Mouse (Mus musculus): Measurements from ENCODE around the gene Gm11437.
A peak's percentile ranks its signal among the peaks of the same experiment; 100 is the strongest.

Gene Gm11437

DNA sequence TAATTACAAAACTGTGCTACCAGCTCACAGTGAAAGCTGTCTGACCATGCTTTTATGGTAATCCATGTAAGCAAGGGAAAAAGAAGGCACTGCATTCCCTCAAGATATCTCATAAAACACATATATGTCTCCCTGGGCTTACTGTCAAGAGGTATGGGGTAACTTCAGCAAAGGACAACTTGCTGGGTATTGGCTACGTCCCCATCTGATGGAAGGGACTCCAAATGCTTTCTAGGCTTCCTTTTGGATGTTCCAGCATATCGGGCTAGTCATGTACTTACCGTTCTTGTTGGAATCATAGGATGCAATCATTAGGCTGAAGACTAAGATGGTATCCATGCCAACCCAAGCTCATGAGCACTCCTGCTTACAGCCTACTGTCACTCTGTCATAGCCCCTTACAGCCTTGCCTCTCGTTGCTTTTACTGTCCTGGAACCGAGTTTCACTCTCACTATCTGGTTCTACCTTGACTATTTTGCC, at the start of gene Gm11437:
Gene Gm11437, minus strand, starts transcription at position 431 of the 481 bp plus-strand sequence.
- no peak for DNase-seq (ENCODE audit: low read depth, low spot score)

GRCm38 (mm10) chr11:84210876-84211275, 43.6 kb upstream of the Gm11437 start:
- no peak for DNase-seq (ENCODE audit: low read depth, low spot score)

GRCm38 (mm10) chr11:84205776-84206175, 38.5 kb upstream of the Gm11437 start:
- DNase-seq (ENCODE audit: low read depth, low spot score) = no peak

- DNase-seq (ENCODE audit: low read depth, low spot score) = no peak
Measured at GRCm38 (mm10) chr11:84197607-84198402, 30.5 kb upstream of the Gm11437 start.

- DNase-seq (ENCODE audit: low read depth, low spot score) = no peak
Measured at GRCm38 (mm10) chr11:84194751-84195150, 27.5 kb upstream of the Gm11437 start.

DNA sequence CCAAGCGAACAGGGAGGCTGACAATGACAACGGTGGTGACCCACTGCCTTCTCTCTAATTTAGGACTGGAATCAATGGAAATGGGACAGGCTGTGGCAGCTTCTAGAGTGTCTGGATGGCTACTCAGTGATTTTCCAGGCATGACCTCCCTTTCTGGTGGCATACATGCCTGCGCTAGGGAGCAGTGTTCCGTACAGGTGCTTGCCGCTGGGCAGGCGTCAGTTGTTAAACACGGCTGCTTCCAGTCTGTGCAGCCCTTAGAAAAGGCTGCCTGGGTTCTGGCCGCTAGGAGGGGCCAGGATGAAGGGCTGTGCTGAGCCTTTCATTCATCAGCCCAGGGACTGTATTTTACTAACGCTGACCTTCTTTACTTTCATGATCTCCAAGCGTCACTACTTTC, 26.0 kb upstream of the Gm11437 start:
- DNase-seq (ENCODE audit: low read depth, low spot score) = no peak

- DNase-seq (ENCODE audit: low read depth, low spot score) = no peak
Measured at GRCm38 (mm10) chr11:84190581-84191233, 23.4 kb upstream of the Gm11437 start.

DNA sequence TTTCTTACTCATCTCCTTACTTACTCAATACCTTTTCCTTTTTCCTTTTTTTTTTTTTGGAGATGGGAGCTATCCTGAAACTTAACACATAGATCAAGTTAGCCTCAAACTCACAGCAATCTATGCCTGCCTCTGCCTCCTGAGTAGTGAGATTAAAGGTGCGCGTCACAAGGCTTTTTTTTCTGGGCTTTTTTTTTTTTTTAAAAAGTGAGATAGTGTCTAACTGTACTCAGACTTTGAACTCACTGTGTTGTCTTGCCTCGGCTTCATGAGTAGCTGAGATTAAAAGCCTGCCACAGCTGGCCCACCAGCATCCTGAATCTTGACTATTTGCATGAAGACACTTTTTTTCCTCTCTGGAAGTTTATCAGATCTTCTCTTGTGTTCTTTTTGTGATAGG, 21.3 kb upstream of the Gm11437 start:
- no peak for DNase-seq (ENCODE audit: low read depth, low spot score)

DNA sequence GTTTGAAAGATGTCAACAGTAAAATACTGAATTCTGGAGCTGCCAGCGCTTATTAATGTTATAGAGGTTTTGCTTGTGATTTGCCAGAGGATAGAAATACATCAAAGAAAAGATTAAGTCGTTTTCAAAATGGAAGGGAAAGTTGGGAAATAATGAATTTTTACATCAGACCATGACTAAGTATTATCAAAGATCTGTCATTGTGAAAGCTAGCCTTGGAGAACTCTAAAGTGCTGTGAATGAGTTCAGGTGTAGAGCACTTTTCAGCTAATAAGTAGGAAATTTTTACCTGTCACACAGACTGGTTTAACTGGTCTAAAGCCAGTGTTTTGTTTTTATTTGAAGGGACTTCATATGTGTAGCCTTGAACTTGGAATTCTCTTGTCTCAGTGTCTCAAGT, 14.0 kb upstream of the Gm11437 start:
- DNase-seq (ENCODE audit: low read depth, low spot score) = no peak

DNA sequence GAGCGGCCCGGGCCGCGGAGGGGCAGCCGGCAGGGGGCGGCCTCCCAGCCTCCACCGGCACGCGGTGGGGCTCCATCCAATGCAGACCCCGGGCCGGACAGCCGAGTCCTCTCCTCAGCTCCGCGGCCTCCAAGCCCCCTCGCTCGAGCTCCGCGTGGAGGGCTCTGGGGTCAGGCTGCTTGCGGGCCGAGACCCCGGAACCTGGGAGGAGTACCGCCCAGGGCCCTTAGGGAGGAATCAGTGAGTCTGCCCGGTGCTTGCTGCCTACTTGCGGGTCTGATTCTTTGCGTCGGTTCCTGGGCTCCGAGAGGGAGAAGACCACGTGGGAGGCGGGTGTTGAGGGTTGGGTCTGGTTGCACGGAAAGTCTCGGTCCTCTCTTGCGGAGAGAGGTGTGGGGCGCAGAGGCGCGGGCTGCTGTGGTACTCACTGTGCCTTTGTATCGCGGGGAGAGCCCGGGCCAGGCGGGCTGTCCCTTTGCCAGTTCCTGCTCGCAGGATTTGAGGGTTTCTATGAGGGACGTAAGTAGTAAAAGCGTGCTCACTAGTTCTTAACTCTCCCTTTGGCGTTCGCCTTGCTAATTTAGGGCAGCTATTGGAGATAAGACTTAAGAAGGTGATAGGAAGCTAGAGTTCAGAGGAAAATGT, 12.8 kb upstream of the Gm11437 start:
- peak; percentile 33 for DNase-seq (ENCODE audit: low read depth, low spot score)

- DNase-seq (ENCODE audit: low read depth, low spot score) = peak; percentile 92
Measured at GRCm38 (mm10) chr11:84179226-84179953, 12.1 kb upstream of the Gm11437 start.

- no peak for DNase-seq (ENCODE audit: low read depth, low spot score)
Measured at GRCm38 (mm10) chr11:84178571-84178970, 11.3 kb upstream of the Gm11437 start.

DNA sequence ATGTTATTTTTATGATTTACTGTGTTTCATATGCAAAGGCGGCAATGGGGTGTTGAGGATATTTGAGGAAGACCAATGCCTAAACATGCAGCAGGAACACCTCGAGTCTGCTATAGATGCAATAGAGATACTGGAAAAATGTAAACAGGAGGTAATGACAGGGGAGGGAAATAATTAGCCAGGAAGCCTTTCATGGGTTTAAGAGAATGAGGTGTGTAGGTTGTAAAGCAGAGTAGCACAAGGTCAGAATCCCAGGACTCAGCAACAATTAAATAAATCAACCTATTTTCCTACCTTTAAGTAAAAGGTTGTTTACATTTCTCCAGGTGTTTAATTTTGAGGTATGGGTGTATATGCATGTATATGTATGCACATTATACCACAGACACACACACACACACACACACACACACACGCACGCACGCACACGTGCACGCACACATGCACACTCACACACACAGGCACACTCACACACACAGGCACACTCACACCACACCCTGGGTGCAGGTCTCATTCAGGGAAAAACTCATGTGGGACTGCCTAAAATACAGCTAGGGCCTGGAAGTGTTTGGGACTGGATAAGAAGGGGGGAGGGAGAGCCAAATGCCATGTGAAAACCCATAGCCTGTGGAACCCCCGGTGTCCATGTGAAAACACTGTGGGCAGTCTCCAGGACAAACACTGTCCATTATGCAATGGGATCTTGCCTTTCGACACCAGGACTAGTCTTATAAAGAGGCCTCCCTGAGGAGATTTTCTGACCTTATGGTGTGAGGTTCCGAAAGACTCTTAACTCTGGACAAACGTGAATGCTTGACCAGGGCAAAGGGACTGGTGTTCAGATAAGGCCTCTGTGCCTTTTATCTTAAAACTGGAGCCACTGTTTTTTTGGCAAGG, 5.5 kb upstream of the Gm11437 start:
- no peak for DNase-seq (ENCODE audit: low read depth, low spot score)

DNA sequence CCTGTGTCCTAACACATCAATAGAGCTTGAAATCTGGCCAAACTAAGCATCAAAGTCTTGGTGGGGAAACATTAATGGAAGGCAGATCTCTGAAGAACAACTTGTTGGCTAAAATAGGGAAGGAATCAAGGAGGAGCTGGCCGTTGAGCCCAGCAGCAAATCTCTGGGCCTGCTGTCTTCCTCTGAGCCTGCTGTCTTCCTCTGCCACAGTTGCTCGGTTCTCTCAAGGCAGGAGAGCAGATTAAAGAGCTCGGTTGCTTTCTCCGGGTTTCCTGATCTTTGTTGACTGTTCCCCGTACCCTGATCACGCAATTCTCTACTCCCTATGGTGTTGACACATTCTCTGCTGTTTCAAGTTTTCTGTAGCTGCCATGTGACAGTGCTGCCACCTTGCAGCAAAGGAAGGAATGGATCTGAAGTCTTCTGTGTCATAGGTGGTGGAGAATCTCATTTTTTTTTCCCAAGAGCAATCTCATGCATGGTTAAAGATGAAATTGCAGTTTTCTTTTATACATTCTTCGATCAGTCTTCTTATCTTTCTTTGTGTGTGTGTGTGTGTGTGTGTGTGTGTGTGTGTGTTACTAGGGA, 1.5 kb upstream of the Gm11437 start:
- no peak for DNase-seq (ENCODE audit: low read depth, low spot score)

DNA sequence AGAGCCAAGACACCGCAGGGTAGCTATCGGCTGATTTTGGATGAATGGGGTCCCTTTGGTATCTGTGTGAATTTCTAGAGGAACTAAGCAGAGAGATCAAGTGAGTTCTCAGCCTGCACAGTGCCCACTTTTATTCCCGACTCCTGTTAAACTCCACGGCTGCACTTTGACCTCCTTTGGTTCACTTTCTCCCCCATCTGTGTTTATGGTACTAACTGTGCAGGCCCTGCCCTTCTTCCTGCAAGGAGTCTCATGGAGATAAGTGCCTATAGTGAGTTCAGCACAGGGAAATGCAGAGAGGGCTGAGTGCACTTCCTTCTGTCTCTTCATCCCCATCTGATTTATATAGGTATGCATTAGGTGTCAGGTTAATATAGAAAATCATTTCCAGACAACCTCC, 2.7 kb downstream of the Gm11437 start:
- DNase-seq (ENCODE audit: low read depth, low spot score) = no peak

- DNase-seq (ENCODE audit: low read depth, low spot score) = no peak
Measured at GRCm38 (mm10) chr11:84164123-84164522, 3.2 kb downstream of the Gm11437 start.

DNA sequence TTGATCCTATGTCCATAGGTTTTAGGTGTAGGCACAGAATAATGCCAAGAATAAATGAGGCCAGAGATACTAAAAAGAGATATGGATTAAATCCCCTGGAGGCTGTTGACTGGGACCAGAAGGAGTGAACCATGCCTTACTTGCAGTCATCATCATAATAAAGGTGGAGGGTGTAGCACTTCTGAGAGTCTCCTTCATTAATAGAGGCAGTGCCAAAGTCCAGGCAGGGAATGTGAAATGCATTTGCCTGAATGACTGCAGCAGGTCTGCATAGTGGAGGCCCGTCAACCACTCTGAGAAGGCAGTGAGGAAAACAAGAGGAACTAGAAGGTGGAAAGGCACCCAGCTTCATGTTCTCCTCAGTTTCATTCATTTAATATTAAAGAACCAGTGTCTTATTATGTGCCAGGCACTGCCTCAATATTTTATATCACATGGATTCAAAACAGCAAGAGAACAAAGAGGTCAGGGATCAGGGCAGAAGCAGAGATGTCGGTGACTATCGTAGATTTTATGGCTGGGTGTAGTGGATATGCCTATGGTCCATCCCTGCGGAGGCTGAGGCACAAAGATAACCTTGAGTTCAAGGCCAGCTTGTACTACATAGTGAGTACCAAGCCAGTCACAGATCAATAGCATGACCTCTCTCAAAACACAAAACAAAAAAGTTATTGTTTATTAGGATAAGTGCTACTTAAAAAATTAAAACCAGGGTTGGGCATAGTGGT, 10.6 kb downstream of the Gm11437 start:
- DNase-seq (ENCODE audit: low read depth, low spot score) = no peak

DNA sequence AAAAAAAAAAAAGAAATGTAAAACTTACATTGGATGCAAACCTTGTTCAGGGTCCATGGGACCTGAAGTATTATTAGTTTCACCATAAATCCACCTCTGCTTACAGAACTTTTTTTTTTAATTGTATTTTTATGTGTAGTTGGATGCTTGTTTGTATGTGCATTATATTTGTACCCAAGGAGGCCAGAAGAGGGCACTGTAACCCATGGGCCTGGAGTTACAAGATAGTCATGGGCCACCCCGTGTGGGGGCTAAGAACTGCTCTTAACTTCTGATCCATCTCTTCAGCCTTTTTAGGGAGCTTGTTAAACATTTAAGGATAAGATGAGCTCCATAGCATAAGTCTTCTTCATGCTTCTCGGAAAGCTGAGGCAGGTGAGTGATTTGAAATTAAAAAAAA, 16.4 kb downstream of the Gm11437 start:
- DNase-seq (ENCODE audit: low read depth, low spot score) = no peak

- no peak for DNase-seq (ENCODE audit: low read depth, low spot score)
Measured at GRCm38 (mm10) chr11:84146081-84146480, 21.2 kb downstream of the Gm11437 start.
